In genomic region chr5:136664497-136664896, GRCm38 (mm10) we compare ENCODE assay signal across 9 mouse cellular contexts. TPM values are rescaled to one million over a fixed set of nuclear protein-coding genes. Genes with fewer than 3 reads are reported as not detected.
DNase-seq lines count a peak whose midpoint lies in the region; ATAC-seq and TF ChIP-seq lines count a peak whose summit lies in the region.
"Had no signal": no experiment of that assay in that cellular context is flagged by ENCODE, and none has a peak within 500 bp of the region (broad histone marks: within the 10 kb centered on the region; RNA-seq: fewer than 3 reads in every experiment).

No protein-coding gene starts in this region.

- H3K27ac ChIP-seq in lung, postnatal 0 days (ENCODE audit: low read length), result no peak overlapping the region
- H3K27ac ChIP-seq: liver, embryonic 15.5 days had no signal

- peak; percentile 49 for ATAC-seq in lung, postnatal 0 days

- no peaks in the 10 kb centered on the region for H3K9me3 ChIP-seq in lung, postnatal 0 days (ENCODE audit: low read length)
- H3K9me3 ChIP-seq: liver, embryonic 15.5 days had no signal

- WGBS in lung, postnatal 0 days, result 6% methylated on average over 9 of the region's 9 CpGs

- TF ChIP-seq CTCF in lung, postnatal 0 days (IDR thresholded peaks at IDR 0.05), result peak; percentile 91

- H3K36me3 ChIP-seq in lung, postnatal 0 days (ENCODE audit: insufficient read depth, low read length), result no peaks in the 10 kb centered on the region
- H3K36me3 ChIP-seq: liver, embryonic 15.5 days had no signal

- peak; percentile 82 to 84 for DNase-seq in B cell, adult 2 months
- peak; percentile 43 for DNase-seq in Muller cell, postnatal 12 days (ENCODE audit: inconsistent ontology term)
- peak; percentile 59 for DNase-seq in cerebellum, adult 9-11 months
- DNase-seq in gastrocnemius, postnatal 36 days, result peak; percentile 57 to 64
- peak; percentile 54 to 68 for DNase-seq in layer of hippocampus, adult 18-20 months (ENCODE audit: low spot score in 2 of 2)
- DNase-seq in lung, postnatal 0 days (ENCODE audit: low spot score), result peak; percentile 92
- peak; percentile 62 to 82 for DNase-seq in right cerebral cortex, postnatal 10 days (ENCODE audit: low spot score in 2 of 2)
- DNase-seq in urinary bladder, postnatal 14 days (ENCODE audit: low spot score), result peak; percentile 84

- no peaks in the 10 kb centered on the region for H3K27me3 ChIP-seq in lung, postnatal 0 days (replicated peaks; ENCODE audit: insufficient read depth, low read length)
- H3K27me3 ChIP-seq: liver, embryonic 15.5 days had no signal

- no peak overlapping the region for H3K4me3 ChIP-seq in lung, postnatal 0 days (ENCODE audit: low read depth, low read length)
- H3K4me3 ChIP-seq: liver, embryonic 15.5 days had no signal

- no peak for TF ChIP-seq EP300 in lung, postnatal 0 days (IDR thresholded peaks at IDR 0.05)

- intact Hi-C loops in gastrocnemius, postnatal 36 days (cut with DNase I), result loop anchor here (1.0 to 2.0 kb wide), 2 partner anchors 96 to 406 kb away; no protein-coding TSS in a partner anchor

- no peaks in the 10 kb centered on the region for H3K4me1 ChIP-seq in lung, postnatal 0 days (ENCODE audit: insufficient read depth, low read depth, low read length)
- H3K4me1 ChIP-seq: liver, embryonic 15.5 days had no signal

- no peak overlapping the region for H3K9ac ChIP-seq in lung, postnatal 0 days (replicated peaks; ENCODE audit: low read depth)
- H3K9ac ChIP-seq: liver, embryonic 15.5 days had no signal

- no peak overlapping the region for H3K4me2 ChIP-seq in lung, postnatal 0 days (replicated peaks; ENCODE audit: low read depth, low read length)
- H3K4me2 ChIP-seq: liver, embryonic 15.5 days had no signal

RNA-seq across cellular contexts. Expression of gene Myl10, which starts 28.4 kb away (rescaled TPM):
- total RNA-seq in gastrocnemius, postnatal 36 days (2021), result 1 to 10 TPM in 1 of 2 experiments, under 1 TPM in 1; 0.44 to 2.9 TPM
- not detected for total RNA-seq in layer of hippocampus, adult 18-20 months (2021)
- polyA plus RNA-seq in lung, postnatal 0 days (2015; fragmentation: Nextera tagmentation; extraction: Ambion mirVana), result not detected in 2 replicates
- polyA plus RNA-seq: liver, embryonic 15.5 days had no signal
